Mouse (Mus musculus) frontal cortex, adult (tissue): ENCODE data around the gene Brdt.

Experiments
- ATAC-seq: cut with Nextera tagmentation; 2 replicates; pipeline ENCODE4 v1.9.2; 2017; ENCODE audit warnings: mild to moderate bottlenecking, moderate library complexity, mixed read lengths; ENCODE audit not compliant: low TSS enrichment

The Brdt gene

DNA sequence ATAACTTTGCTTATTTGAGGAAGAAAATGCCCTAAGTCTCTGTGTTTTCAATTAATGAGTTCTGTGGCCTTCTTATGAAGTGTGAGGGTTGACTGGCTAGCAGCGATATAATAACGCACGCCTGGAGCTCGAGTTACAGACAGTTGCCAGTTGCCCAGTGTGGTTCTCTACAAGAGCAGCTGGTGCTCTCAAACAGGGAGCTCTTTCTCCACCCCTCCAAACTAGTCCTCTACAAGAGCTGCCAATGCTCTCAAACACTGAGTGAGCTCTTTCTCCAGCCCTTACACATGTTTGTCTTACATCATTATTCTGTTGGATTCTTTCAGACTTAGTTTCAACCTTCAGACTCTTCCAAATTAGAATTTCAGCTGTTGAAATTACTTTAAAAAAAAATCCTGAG, 80.4 kb downstream of the Brdt start:
- peak; percentile 72 for ATAC-seq

GRCm38 (mm10) chr5:107412285-107412684, 81.3 kb downstream of the Brdt start:
- no peak for ATAC-seq

- peak; percentile 69 for ATAC-seq
Observed at GRCm38 (mm10) chr5:107415098-107415497, 84.1 kb downstream of the Brdt start.

GRCm38 (mm10) chr5:107421676-107422075, 90.7 kb downstream of the Brdt start:
- ATAC-seq, result no peak

GRCm38 (mm10) chr5:107431249-107431648, 100.3 kb downstream of the Brdt start, which contains the start of gene Lpcat2b:
Lpcat2b (plus strand) TSS chr5:107431549.
- no peak for ATAC-seq

DNA sequence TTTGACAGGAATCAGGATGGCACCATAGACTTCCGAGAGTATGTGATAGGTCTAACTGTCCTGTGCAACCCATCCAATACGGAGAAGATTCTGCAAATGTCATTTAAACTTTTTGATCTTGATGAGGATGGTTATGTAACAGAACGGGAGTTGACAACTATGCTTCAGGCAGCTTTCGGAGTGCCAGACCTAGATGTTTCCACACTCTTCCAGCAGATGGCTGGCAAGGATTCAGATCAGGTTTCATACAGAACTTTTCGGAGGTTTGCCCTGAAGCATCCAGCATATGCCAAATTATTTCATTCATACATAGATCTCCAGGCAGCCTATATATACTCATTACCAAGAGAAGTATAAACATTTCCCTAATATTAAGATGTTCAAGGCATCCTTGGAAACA, 103.0 kb downstream of the Brdt start:
- ATAC-seq, result peak; percentile 29

GRCm38 (mm10) chr5:107436185-107436584, 105.2 kb downstream of the Brdt start:
- ATAC-seq, result no peak
